11 mouse cellular contexts compared by ENCODE assay signal in the genomic region with DNA sequence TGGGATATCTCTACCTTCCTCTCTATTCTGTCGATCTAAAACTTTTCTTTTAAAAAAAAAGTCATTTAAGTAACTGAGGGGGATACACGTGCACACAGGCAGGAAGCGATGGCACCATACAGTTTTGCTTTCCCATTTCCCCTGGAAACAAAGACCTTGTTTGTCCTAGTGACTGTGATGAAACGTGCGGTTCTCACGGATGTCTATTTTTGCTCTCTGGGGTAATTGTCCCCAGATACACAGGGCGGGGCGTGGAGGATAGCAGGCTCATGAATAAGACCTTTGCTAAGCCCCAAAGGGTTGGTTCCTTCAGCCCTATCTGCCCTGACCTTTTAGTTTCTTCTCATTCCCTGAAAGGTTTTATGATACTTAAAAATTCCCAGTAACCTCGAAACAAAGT.
DNase-seq lines count a peak whose midpoint lies in the region; ATAC-seq lines count a peak whose summit lies in the region.
"Had no signal": no experiment of that assay in that cellular context is flagged by ENCODE, and none has a peak within 500 bp of the region (broad histone marks: within the 10 kb centered on the region; RNA-seq: fewer than 3 reads in every experiment).

No protein-coding gene starts in this region.

- H3K4me2 ChIP-seq in kidney, embryonic 15.5 days, result no peak overlapping the region
- H3K4me2 ChIP-seq in hindbrain, embryonic 11.5 days (replicated peaks; ENCODE audit: low read depth, low read length), result no peak overlapping the region
- H3K4me2 ChIP-seq: forebrain, embryonic 13.5 days had no signal

- H3K4me1 ChIP-seq in kidney, embryonic 15.5 days, result 0 out of 2 replicates have a peak, but pooled peaks cover 3% of the 10 kb centered on the region
- H3K4me1 ChIP-seq in hindbrain, embryonic 11.5 days (replicated peaks; ENCODE audit: control insufficient read depth, insufficient read depth, low read length), result no peaks in the 10 kb centered on the region
- H3K4me1 ChIP-seq: forebrain, embryonic 13.5 days had no signal

- H3K4me3 ChIP-seq in kidney, embryonic 15.5 days (replicated peaks), result no peak overlapping the region
- H3K4me3 ChIP-seq in hindbrain, embryonic 11.5 days (ENCODE audit: low read depth, low read length), result no peak overlapping the region
- H3K4me3 ChIP-seq: forebrain, embryonic 13.5 days; midbrain, embryonic 10.5 days had no signal

- 78% methylated on average over 9 of the region's 9 CpGs for WGBS in kidney, embryonic 15.5 days
- WGBS in hindbrain, embryonic 11.5 days, result 81% methylated on average over 9 of the region's 9 CpGs

- no peaks in the 10 kb centered on the region for H3K9me3 ChIP-seq in kidney, embryonic 15.5 days (replicated peaks)
- no peaks in the 10 kb centered on the region for H3K9me3 ChIP-seq in hindbrain, embryonic 11.5 days (ENCODE audit: control insufficient read depth, low read length)
- H3K9me3 ChIP-seq: forebrain, embryonic 13.5 days; G1E; midbrain, embryonic 10.5 days had no signal

- no peak for ATAC-seq in kidney, embryonic 15.5 days (replicated peaks; ENCODE audit: low FRiP score)
- ATAC-seq in activated CD4-positive, CD25-positive, alpha-beta regulatory T cell, adult 4 months, result peak; percentile 43
- no peak for ATAC-seq in hindbrain, embryonic 11.5 days (ENCODE audit: low FRiP score)
- ATAC-seq: forebrain, embryonic 13.5 days had no signal

- H3K27me3 ChIP-seq in kidney, embryonic 15.5 days, result no peaks in the 10 kb centered on the region
- no peaks in the 10 kb centered on the region for H3K27me3 ChIP-seq in hindbrain, embryonic 11.5 days (ENCODE audit: control insufficient read depth, insufficient read depth, low read length)
- H3K27me3 ChIP-seq: forebrain, embryonic 13.5 days had no signal

- intact Hi-C loops in heart, postnatal 14 days (cut with DNase I), result no loop called here

- no peak for DNase-seq in kidney, adult 11 months
- DNase-seq in heart, postnatal 14 days, result peak; percentile 44 to 46
- peak; percentile 62 to 66 for DNase-seq in lung, postnatal 4 days
- no peak for DNase-seq in ovary, postnatal 14 days (ENCODE audit: low spot score)
- no peak for DNase-seq in hindbrain, embryonic 11.5 days (ENCODE audit: low spot score)
- DNase-seq in layer of hippocampus, adult 9-10 months (ENCODE audit: low spot score), result no peak

- no peaks in the 10 kb centered on the region for H3K36me3 ChIP-seq in kidney, embryonic 15.5 days
- H3K36me3 ChIP-seq in hindbrain, embryonic 11.5 days (ENCODE audit: control insufficient read depth, insufficient read depth, low read length), result no peaks in the 10 kb centered on the region
- H3K36me3 ChIP-seq: midbrain, embryonic 10.5 days had no signal

- 0 out of 2 replicates have a peak overlapping the region, but pooled peaks have one; percentile 9 for H3K27ac ChIP-seq in kidney, embryonic 15.5 days
- no peak overlapping the region for H3K27ac ChIP-seq in hindbrain, embryonic 11.5 days (ENCODE audit: low read depth, low read length)
- H3K27ac ChIP-seq: forebrain, embryonic 13.5 days; midbrain, embryonic 10.5 days had no signal

- H3K9ac ChIP-seq in kidney, embryonic 15.5 days, result no peak overlapping the region
- H3K9ac ChIP-seq in hindbrain, embryonic 11.5 days (ENCODE audit: low read depth, low read length), result no peak overlapping the region
- H3K9ac ChIP-seq: forebrain, embryonic 13.5 days had no signal

Comparison
In these comparisons a context has a peak if more than half of its experiments do, and no peak if none do; other contexts are left out.
1. DNase-seq: peak in heart, postnatal 14 days (2 of 2) and lung, postnatal 4 days (2 of 2); none in kidney, adult 11 months (single experiment), ovary, postnatal 14 days (single experiment), hindbrain, embryonic 11.5 days (single experiment) and layer of hippocampus, adult 9-10 months (single experiment).